Mouse (Mus musculus) spleen, postnatal 36 days (tissue): Measurements from ENCODE around the gene Pbxip1.
"Not testable (repeated sequence)": the region's sequence is repeated elsewhere in the genome, so short reads cannot be mapped to it uniquely, and the experiment has no call there.

Experiments used
- DNase-seq, 2 experiments: peaks; one replicate each; pipeline ENCODE4 v3.0.0; 2022; ENCODE audit warnings: low spot score in 2 of 2, mixed read lengths in 1 of 2

Pbxip1 gene

GRCm38 (mm10) chr3:89409701-89410100 is 26.8 kb upstream of the Pbxip1 start:
- no peak for DNase-seq

- DNase-seq, result no peak
These were observed 25.6 kb upstream of the Pbxip1 start for GRCm38 (mm10) chr3:89410864-89411263.

GRCm38 (mm10) chr3:89411490-89412393 is 24.8 kb upstream of the Pbxip1 start, which contains the start of gene Flad1:
Gene Flad1, minus strand, starts transcription at chr3:89411870.
- peak; percentile 97 to 99 for DNase-seq

- no peak for DNase-seq
These were observed 20.3 kb upstream of the Pbxip1 start for GRCm38 (mm10) chr3:89416158-89416557.

GRCm38 (mm10) chr3:89417131-89417530 is 19.4 kb upstream of the Pbxip1 start:
- DNase-seq, result no peak

- DNase-seq, result no peak
These were observed 18.7 kb upstream of the Pbxip1 start for GRCm38 (mm10) chr3:89417840-89418169.

GRCm38 (mm10) chr3:89418170-89418860 is 18.2 kb upstream of the Pbxip1 start, which contains the start of the genes Cks1b and Shc1:
Gene Cks1b, minus strand, starts transcription at chr3:89418383.
Gene Shc1, plus strand, starts transcription at chr3:89418443.
- DNase-seq, result peak; percentile 96 to 97

- peak; percentile 32 to 57 for DNase-seq
These were observed 17.6 kb upstream of the Pbxip1 start for GRCm38 (mm10) chr3:89418861-89419250.

- DNase-seq, result no peak
These were observed 16.9 kb upstream of the Pbxip1 start for GRCm38 (mm10) chr3:89419571-89419970.

GRCm38 (mm10) chr3:89419981-89420380 is 16.5 kb upstream of the Pbxip1 start:
- no peak for DNase-seq

- no peak for DNase-seq
These were observed 16.1 kb upstream of the Pbxip1 start for GRCm38 (mm10) chr3:89420421-89420820.

GRCm38 (mm10) chr3:89421002-89421774 is 15.3 kb upstream of the Pbxip1 start:
- peak; percentile 64 to 76 for DNase-seq

GRCm38 (mm10) chr3:89421810-89422473 is 14.6 kb upstream of the Pbxip1 start:
- DNase-seq, result no peak

GRCm38 (mm10) chr3:89422556-89423205 is 13.8 kb upstream of the Pbxip1 start:
- DNase-seq, result no peak

GRCm38 (mm10) chr3:89424416-89425140 is 11.9 kb upstream of the Pbxip1 start:
- no peak for DNase-seq

- no peak for DNase-seq
These were observed 11.4 kb upstream of the Pbxip1 start for GRCm38 (mm10) chr3:89425141-89425525.

GRCm38 (mm10) chr3:89425876-89426275 is 10.6 kb upstream of the Pbxip1 start:
- DNase-seq, result peak in 1 of 2 experiments; percentile 37

- DNase-seq, result not testable (repeated sequence)
These were observed 7.5 kb upstream of the Pbxip1 start for GRCm38 (mm10) chr3:89429021-89429420.

- DNase-seq, result peak; percentile 94 to 95
These were observed 6.0 kb upstream of the Pbxip1 start, which contains the start of gene Pygo2 for GRCm38 (mm10) chr3:89430171-89431159. Gene Pygo2, plus strand, starts transcription at chr3:89430214.
